Mouse (Mus musculus): ENCODE data around the gene Ahnak2. TPM values are rescaled to one million over a fixed set of nuclear protein-coding genes. Genes with fewer than 3 reads are reported as not detected.
"Not testable (repeated sequence)": the region's sequence is repeated elsewhere in the genome, so short reads cannot be mapped to it uniquely, and the experiment has no call there.

Gene Ahnak2
- polyA plus RNA-seq, 1 experiment from 2014 or later, result 5.7 TPM

DNA sequence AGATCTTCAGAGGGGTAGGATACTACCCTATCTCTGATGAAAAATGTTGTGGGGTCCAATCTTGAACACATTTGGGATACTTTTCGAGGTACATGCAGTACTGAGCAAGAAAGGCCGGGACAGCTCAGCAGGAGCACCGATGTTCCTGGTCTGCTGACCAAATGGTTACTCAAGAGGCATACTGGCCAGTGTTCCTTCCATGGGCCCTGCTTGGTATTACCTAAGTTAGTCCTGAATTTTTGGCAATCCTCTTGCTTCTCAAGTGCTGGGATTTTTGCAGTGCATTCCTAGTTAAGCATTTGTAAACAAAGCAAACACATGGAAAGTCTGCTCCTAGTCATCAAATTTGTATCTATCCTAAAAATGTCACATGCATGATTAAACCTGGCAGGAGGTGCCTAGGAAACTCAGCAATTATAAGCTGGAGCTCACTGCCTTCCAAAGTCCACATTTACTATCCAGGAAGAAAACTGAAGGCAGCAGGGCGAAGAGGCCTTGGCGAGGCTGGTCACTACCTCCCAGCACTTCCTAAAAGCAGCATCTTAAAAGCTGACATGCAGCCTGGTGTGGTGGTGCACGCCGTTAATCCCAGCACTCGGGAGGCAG is 16.7 kb upstream of the Ahnak2 start:
- Histone ChIP-seq H3K27me3 (replicated peaks) (no peaks in the 10 kb centered on the region), H3K4me1 (peaks cover 19% of the 10 kb centered on the region), H3K9ac (replicated peaks) (no peak overlapping the region), H3K9me3 (replicated peaks) (no peaks in the 10 kb centered on the region), H3K4me2 (no peak overlapping the region), H3K4me3 (replicated peaks) (no peak overlapping the region), H3K27ac (replicated peaks) (no peak overlapping the region), H3K36me3 (peaks cover 45% of the 10 kb centered on the region)
- ATAC-seq (ENCODE audit: low FRiP score), result no peak
- 94% methylated on average over 8 of the region's 8 CpGs for WGBS

DNA sequence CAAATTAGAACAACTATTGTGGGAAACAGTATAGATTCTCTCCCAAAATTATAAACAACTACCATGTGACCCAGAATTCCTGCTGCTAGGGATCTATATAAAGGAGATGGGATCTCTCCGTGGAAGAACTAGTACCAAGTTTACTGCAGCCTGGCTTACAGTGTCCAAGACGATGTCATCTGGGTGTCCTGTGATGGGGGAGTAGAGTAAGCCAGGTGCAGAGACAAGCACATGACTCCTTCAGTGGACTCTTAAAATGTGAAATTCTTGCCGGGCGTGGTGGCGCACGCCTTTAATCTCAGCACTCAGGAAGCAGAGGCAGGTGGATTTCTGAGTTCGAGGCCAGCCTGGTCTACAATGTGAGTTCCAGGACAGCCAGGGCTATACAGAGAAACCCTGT is 14.4 kb upstream of the Ahnak2 start:
- peaks cover 59% of the 10 kb centered on the region for H3K36me3 ChIP-seq

DNA sequence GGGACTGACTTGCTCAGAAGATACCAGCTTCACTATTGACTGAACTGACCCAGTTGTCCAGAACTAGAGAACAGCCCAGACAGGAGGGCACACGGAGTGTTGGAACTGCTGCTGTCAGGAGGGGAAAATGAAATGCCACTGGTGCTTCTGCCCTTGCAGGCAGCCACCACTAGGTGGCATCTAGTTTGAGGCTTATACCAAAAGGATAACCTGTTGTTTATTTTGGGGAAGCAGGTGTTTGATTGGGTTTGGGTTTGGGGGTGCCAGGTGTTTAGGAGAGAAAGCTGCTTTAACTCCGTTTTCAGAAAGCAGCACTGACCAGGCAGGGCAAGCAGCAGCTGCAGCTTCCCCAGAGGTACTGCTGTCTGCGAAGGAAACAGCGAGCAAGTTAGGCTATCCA is 13.8 kb upstream of the Ahnak2 start:
- Histone ChIP-seq H3K27ac (replicated peaks) (no peak overlapping the region), H3K9me3 (replicated peaks) (no peaks in the 10 kb centered on the region), H3K4me2 (no peak overlapping the region), H3K9ac (replicated peaks) (no peak overlapping the region), H3K36me3 (peaks cover 57% of the 10 kb centered on the region), H3K27me3 (replicated peaks) (no peaks in the 10 kb centered on the region), H3K4me3 (replicated peaks) (no peak overlapping the region), H3K4me1 (0 out of 2 replicates have a peak, but pooled peaks cover 4% of the 10 kb centered on the region)
- 50% methylated on average over 4 of the region's 4 CpGs for WGBS
- no peak for ATAC-seq (ENCODE audit: low FRiP score)

More for the DNA sequence above, 14.4 kb upstream of the Ahnak2 start:
- H3K9ac ChIP-seq (replicated peaks); H3K27me3 ChIP-seq (replicated peaks); H3K4me2 ChIP-seq; ATAC-seq (ENCODE audit: low FRiP score); H3K4me1 ChIP-seq; H3K27ac ChIP-seq (replicated peaks); H3K4me3 ChIP-seq (replicated peaks); H3K9me3 ChIP-seq (replicated peaks): not testable (repeated sequence)
- 88% methylated on average over 7 of the region's 7 CpGs for WGBS

DNA sequence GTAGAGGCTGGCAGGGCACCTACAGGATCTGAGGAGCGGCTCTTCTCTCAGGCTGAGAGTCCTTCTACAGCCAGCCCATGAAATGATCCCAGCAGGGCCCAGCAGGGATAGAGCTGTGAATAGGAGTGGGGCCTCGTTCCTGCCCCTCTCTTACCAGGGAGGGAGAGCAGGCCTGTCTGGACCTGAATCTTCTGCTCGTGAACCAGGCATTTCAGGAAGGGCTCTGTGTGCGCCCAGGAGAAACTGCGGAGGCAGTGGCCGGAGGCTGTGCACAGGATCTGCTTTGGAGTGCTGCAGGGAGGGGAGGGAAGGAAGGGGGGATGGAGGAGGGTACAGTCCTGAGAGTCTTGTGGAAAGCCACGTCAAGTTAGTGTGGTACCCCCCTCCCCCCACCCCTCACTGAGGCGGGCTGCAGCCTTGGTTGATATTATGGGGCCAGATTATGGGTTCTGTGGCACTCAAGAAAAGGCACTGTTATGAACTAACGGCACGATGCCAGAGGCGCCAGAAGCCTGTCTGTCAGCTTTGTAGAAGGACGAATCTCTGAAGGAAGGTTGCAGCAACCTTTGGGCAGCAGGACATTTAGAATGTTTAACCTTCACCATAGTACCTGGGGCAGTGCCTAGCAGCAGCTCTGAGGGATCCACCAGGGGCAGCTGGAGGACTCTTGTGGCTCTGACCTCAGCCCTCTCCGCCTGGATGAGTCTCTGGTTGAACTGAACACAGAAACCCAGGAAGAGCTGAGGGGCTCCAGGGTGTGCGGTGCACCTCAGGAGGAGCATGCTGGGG is 12.4 kb upstream of the Ahnak2 start:
- Histone ChIP-seq H3K4me1 (peaks cover 13% of the 10 kb centered on the region), H3K9me3 (replicated peaks) (no peaks in the 10 kb centered on the region), H3K27me3 (replicated peaks) (no peaks in the 10 kb centered on the region), H3K27ac (replicated peaks) (no peak overlapping the region), H3K36me3 (peaks cover 45% of the 10 kb centered on the region), H3K4me2 (no peak overlapping the region), H3K4me3 (replicated peaks) (no peak overlapping the region), H3K9ac (replicated peaks) (no peak overlapping the region)
- ATAC-seq (ENCODE audit: low FRiP score), result no peak
- 76% methylated on average over 14 of the region's 14 CpGs for WGBS

DNA sequence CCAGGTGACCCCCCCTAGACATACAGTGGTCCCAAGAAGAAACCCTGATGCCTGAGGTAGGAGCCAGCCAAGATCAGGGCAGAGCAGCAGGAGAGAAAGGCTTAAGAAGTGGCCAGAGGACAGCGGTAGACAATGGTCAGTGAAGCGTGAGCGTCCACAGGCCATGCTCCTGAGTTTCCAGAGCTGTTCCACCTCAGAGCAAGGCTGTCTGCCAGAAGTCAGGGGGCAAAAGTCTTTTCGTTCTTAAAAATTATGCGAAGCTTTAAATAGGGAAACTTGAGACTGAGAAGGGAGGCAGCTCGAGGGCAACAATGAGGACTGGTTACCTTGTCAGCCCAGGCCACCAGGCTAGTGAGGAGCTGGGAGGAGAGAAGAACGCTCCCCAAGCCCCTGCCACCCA is 10.9 kb upstream of the Ahnak2 start:
- peaks cover 23% of the 10 kb centered on the region for H3K4me1 ChIP-seq
- no peak overlapping the region for H3K9ac ChIP-seq (replicated peaks)
- H3K9me3 ChIP-seq (replicated peaks), result no peaks in the 10 kb centered on the region
- no peak for ATAC-seq (ENCODE audit: low FRiP score)
- H3K27me3 ChIP-seq (replicated peaks), result no peaks in the 10 kb centered on the region
- WGBS, result 94% methylated on average over 7 of the region's 7 CpGs
- H3K4me3 ChIP-seq (replicated peaks), result no peak overlapping the region
- H3K36me3 ChIP-seq, result peaks cover 32% of the 10 kb centered on the region
- no peak overlapping the region for H3K27ac ChIP-seq (replicated peaks)
- H3K4me2 ChIP-seq, result no peak overlapping the region

DNA sequence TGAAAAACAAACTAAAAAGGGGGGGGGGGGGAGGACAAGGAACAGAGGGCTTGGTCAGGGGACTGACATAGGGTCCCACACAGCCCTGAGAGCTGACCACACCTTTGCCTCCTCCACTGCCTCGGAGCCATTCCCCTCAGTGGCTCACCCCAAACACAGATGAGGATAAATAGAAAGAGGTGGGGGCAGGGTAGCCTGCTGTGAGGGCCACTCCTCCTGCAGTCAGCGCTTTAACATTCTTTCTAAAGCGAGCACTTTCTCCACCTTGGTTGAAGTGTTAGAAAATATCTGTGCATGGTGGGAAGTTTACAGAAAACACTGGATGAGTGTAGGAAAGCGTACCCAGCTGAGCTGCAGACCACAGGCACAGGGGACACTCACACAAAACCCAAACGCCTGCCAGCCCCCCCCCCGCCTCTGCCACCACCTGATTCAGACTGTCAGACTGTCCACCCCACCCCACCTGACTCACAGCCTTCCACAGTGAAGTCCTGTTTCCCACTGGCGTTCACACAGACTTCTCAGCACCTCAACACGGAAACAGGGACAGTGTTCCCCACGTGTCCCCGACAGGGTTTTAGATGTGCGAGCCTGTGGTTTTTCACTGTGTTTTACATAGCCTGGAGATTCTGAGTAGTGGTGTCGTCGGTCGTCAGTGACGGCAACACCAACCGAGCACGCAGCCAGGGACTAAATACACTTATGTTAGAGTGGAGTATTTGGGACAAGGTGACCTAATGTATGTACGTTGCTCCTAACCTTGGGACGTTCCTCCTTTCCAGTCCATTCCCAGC is 7.8 kb upstream of the Ahnak2 start:
- no peak for ATAC-seq (ENCODE audit: low FRiP score)
- H3K27ac ChIP-seq (replicated peaks), result no peak overlapping the region
- peak overlapping the region; percentile 17; the same call in 1 of the 2 replicates for H3K9ac ChIP-seq (replicated peaks)
- peak overlapping the region; percentile 96 for H3K4me2 ChIP-seq
- H3K27me3 ChIP-seq (replicated peaks), result no peaks in the 10 kb centered on the region
- no peaks in the 10 kb centered on the region for H3K9me3 ChIP-seq (replicated peaks)
- peaks cover 20% of the 10 kb centered on the region for H3K36me3 ChIP-seq
- H3K4me1 ChIP-seq, result peaks cover 30% of the 10 kb centered on the region
- peak overlapping the region; percentile 77; the same call in 1 of the 2 replicates for H3K4me3 ChIP-seq (replicated peaks)
- WGBS, result 69% methylated on average over 19 of the region's 19 CpGs

DNA sequence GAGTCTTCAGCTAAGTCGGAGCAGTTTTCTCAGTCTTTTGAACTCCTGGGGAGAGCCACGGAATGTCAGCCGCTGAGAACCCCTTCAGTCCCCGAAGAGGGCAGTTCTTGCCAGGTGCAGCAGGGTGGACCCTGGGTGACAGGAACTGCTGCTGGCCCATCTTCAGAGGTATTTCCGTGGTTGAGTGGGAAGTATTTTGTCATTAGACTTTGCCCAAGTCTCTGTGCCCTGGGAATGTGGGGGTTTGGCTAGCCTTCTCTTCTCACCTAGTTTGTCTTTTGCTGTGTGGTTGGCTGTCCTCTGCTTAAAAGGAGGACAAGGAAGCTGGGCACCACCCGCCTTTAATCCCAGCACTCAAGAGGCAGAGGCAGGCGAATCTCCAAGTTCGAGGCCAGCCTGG is 7.2 kb upstream of the Ahnak2 start:
- Histone ChIP-seq H3K4me2 (peak overlapping the region; percentile 96), H3K27ac (replicated peaks) (peak overlapping the region; percentile 86), H3K27me3 (replicated peaks) (0 out of 2 replicates have a peak, but pooled peaks cover 4% of the 10 kb centered on the region), H3K4me3 (replicated peaks) (peak overlapping the region; percentile 77), H3K9ac (replicated peaks) (peak overlapping the region; percentile 70), H3K36me3 (peaks cover 18% of the 10 kb centered on the region), H3K9me3 (replicated peaks) (no peaks in the 10 kb centered on the region), H3K4me1 (peaks cover 30% of the 10 kb centered on the region)
- no peak for ATAC-seq (ENCODE audit: low FRiP score)
- WGBS, result 29% methylated on average over 8 of the region's 8 CpGs

DNA sequence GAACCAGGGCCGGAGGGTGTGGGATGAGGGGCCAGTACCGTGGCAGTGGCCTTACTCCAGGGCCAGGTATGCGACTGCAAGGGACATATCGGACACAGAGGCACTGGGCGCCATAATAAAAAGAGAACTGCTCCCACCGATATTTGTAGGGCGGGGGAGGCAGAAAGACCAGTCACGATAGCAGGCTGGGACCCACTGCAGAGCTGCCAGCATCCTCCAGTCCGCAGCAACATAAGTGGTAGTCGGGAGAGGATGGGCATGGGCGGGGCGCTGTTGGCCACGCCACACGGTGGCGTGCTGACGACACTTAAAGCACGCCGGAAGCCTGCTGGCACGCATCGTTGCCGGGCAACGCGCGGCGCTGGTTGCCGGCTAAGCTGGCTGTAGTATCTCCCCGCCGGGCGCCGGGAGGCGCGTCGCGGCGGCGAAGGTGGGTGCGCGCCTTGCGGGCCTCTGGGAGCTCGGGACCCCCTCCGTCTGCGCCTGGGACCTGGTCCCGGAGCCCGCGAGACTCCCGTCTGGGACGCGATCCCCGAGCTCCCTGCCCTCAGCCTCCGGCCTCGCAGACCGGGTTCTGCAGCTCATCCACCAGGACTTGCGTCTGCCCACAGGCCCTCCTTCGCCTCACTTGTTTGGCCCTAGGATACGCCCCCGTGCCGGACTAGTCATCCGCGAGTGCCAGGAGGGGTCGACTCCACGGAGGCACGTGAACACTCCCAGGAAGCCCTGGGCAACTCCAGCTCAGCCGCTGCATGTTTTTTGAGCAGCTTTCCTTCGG is 6.3 kb upstream of the Ahnak2 start, which contains the start of gene Clba1:
Clba1 (plus strand) TSS at position 351 of the 778 bp plus-strand sequence.
- Histone ChIP-seq H3K4me2 (peak within 1 kb of the TSS; percentile 96), H3K4me1 (peaks cover 30% of the 10 kb centered on the region), H3K4me3 (replicated peaks) (peak within 1 kb of the TSS; percentile 77), H3K9me3 (replicated peaks) (no peaks in the 10 kb centered on the region), H3K9ac (replicated peaks) (peak within 1 kb of the TSS; percentile 70), H3K27me3 (replicated peaks) (0 out of 2 replicates have a peak, but pooled peaks cover 4% of the 10 kb centered on the region), H3K27ac (replicated peaks) (peak within 1 kb of the TSS; percentile 86), H3K36me3 (peaks cover 11% of the 10 kb centered on the region)
- WGBS, result under 1% methylated on average over 64 of the region's 64 CpGs
- ATAC-seq (ENCODE audit: low FRiP score), result peak; percentile 95

DNA sequence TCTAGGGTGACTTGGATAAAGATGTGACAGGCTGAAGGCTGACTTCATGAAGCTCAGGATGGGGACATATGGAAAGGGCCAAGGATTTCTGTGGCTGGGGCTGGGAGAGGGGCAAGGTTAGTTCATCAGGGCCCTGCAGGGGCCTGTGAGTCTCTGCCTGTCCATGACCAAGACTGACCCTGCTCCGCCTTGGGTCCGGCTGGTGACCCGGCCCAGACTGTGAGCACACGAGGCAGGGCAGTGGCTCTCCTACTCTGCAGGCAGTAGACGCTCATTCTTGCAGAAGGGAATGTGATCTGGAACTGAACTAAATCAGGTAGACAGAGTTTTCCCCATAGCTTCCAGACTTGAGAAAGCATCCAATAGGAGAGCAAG is 5.7 kb upstream of the Ahnak2 start:
- 71% methylated on average over 5 of the region's 5 CpGs for WGBS

DNA sequence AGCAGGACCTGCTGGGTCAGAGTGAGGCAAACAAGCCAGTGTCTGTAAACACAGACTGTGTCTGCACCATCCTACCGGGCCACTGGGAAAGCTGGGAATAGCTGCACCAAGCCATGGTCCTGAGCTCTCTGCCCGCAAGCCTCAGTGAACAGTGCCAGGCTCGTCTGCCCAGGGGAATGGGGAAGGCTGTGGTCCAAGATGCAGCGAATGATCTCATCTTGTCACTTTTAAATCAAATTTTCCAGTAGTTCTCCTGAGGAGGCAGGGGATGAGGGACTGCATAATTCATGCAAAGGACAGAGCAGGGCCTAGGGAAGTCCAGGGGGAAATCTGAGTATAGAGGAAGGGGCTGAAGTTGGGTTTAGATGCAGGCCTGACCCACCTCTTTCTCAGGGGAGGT is 5.3 kb upstream of the Ahnak2 start:
- 0 out of 2 replicates have a peak, but pooled peaks cover 4% of the 10 kb centered on the region for H3K27me3 ChIP-seq (replicated peaks)
- WGBS, result 76% methylated on average over 4 of the region's 4 CpGs
- peaks cover 34% of the 10 kb centered on the region for H3K4me1 ChIP-seq
- no peak for ATAC-seq (ENCODE audit: low FRiP score)
- H3K9me3 ChIP-seq (replicated peaks), result no peaks in the 10 kb centered on the region
- peaks cover 5% of the 10 kb centered on the region for H3K36me3 ChIP-seq
- peak overlapping the region; percentile 96 for H3K4me2 ChIP-seq
- H3K4me3 ChIP-seq (replicated peaks), result peak overlapping the region; percentile 77; the same call in 1 of the 2 replicates
- peak overlapping the region; percentile 86; the same call in 1 of the 2 replicates for H3K27ac ChIP-seq (replicated peaks)
- H3K9ac ChIP-seq (replicated peaks), result peak overlapping the region; percentile 53; the same call in 1 of the 2 replicates

More for the DNA sequence above, 5.7 kb upstream of the Ahnak2 start:
- H3K4me2 ChIP-seq, result peak overlapping the region; percentile 96
- H3K27me3 ChIP-seq (replicated peaks), result 0 out of 2 replicates have a peak, but pooled peaks cover 4% of the 10 kb centered on the region
- H3K27ac ChIP-seq (replicated peaks), result peak overlapping the region; percentile 86
- H3K36me3 ChIP-seq, result peaks cover 6% of the 10 kb centered on the region
- no peaks in the 10 kb centered on the region for H3K9me3 ChIP-seq (replicated peaks)
- ATAC-seq (ENCODE audit: low FRiP score), result peak; percentile 22
- H3K4me1 ChIP-seq, result peaks cover 31% of the 10 kb centered on the region
- peak overlapping the region; percentile 53 for H3K9ac ChIP-seq (replicated peaks)
- peak overlapping the region; percentile 77 for H3K4me3 ChIP-seq (replicated peaks)

DNA sequence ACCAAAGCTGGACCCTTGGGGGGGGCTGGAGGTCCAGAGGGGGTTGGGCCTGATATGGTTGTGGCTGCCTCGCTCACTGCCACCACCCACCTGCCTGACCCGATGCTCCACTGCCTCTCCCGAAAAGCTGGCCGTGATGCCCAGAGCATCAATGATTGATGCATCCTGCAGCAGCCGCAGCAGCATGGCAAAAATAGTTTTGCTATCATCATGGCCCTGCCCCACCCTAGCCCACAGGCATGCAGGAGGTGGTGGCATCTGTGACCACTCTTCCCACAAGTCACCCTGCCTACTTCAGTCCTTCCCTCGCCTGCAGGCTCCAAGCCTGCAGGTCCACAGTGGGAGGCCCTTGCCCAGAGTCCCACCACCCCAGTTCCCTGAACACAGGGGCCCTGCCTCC is 3.6 kb upstream of the Ahnak2 start:
- ATAC-seq (ENCODE audit: low FRiP score), result no peak
- H3K4me3 ChIP-seq (replicated peaks), result no peak overlapping the region
- no peaks in the 10 kb centered on the region for H3K36me3 ChIP-seq
- no peak overlapping the region for H3K9ac ChIP-seq (replicated peaks)
- no peak overlapping the region for H3K4me2 ChIP-seq
- no peaks in the 10 kb centered on the region for H3K9me3 ChIP-seq (replicated peaks)
- peaks cover 10% of the 10 kb centered on the region for H3K27me3 ChIP-seq (replicated peaks)
- no peak overlapping the region for H3K27ac ChIP-seq (replicated peaks)
- 73% methylated on average over 6 of the region's 6 CpGs for WGBS
- peaks cover 48% of the 10 kb centered on the region for H3K4me1 ChIP-seq
